Mouse (Mus musculus): ENCODE measurements around the gene Bach2. TPM values are rescaled to one million over a fixed set of nuclear protein-coding genes. Genes with fewer than 3 reads are reported as not detected.

Bach2 gene
- total RNA-seq, 1 experiment from 2014 or later = 98.9 TPM

- ATAC-seq (ENCODE audit: extremely low read depth, insufficient number of reproducible peaks, low FRiP score, poor library complexity, severe bottlenecking) = no peak
Measured at GRCm38 (mm10) chr4:32481366-32482055, 242.9 kb downstream of the Bach2 start.

GRCm38 (mm10) chr4:32482138-32482537 lies 243.5 kb downstream of the Bach2 start:
- no peak for ATAC-seq (ENCODE audit: extremely low read depth, insufficient number of reproducible peaks, low FRiP score, poor library complexity, severe bottlenecking)

- ATAC-seq (ENCODE audit: extremely low read depth, insufficient number of reproducible peaks, low FRiP score, poor library complexity, severe bottlenecking) = no peak
Measured at GRCm38 (mm10) chr4:32482936-32483335, 244.3 kb downstream of the Bach2 start.

GRCm38 (mm10) chr4:32485848-32486247 lies 247.2 kb downstream of the Bach2 start:
- no peak for ATAC-seq (ENCODE audit: extremely low read depth, insufficient number of reproducible peaks, low FRiP score, poor library complexity, severe bottlenecking)

GRCm38 (mm10) chr4:32486654-32487398 lies 248.2 kb downstream of the Bach2 start:
- no peak for ATAC-seq (ENCODE audit: extremely low read depth, insufficient number of reproducible peaks, low FRiP score, poor library complexity, severe bottlenecking)

GRCm38 (mm10) chr4:32489186-32489585 lies 250.6 kb downstream of the Bach2 start:
- ATAC-seq (ENCODE audit: extremely low read depth, insufficient number of reproducible peaks, low FRiP score, poor library complexity, severe bottlenecking) = no peak

- no peak for ATAC-seq (ENCODE audit: extremely low read depth, insufficient number of reproducible peaks, low FRiP score, poor library complexity, severe bottlenecking)
Measured at GRCm38 (mm10) chr4:32491176-32491575, 252.6 kb downstream of the Bach2 start.

- no peak for ATAC-seq (ENCODE audit: extremely low read depth, insufficient number of reproducible peaks, low FRiP score, poor library complexity, severe bottlenecking)
Measured at GRCm38 (mm10) chr4:32492834-32493233, 254.2 kb downstream of the Bach2 start.

- no peak for ATAC-seq (ENCODE audit: extremely low read depth, insufficient number of reproducible peaks, low FRiP score, poor library complexity, severe bottlenecking)
Measured at GRCm38 (mm10) chr4:32501780-32502179, 263.2 kb downstream of the Bach2 start.

- no peak for ATAC-seq (ENCODE audit: extremely low read depth, insufficient number of reproducible peaks, low FRiP score, poor library complexity, severe bottlenecking)
Measured at GRCm38 (mm10) chr4:32502181-32502580, 263.6 kb downstream of the Bach2 start.

- no peak for ATAC-seq (ENCODE audit: extremely low read depth, insufficient number of reproducible peaks, low FRiP score, poor library complexity, severe bottlenecking)
Measured at GRCm38 (mm10) chr4:32504236-32504635, 265.6 kb downstream of the Bach2 start.

- ATAC-seq (ENCODE audit: extremely low read depth, insufficient number of reproducible peaks, low FRiP score, poor library complexity, severe bottlenecking) = no peak
Measured at GRCm38 (mm10) chr4:32506306-32506808, 267.8 kb downstream of the Bach2 start.

- ATAC-seq (ENCODE audit: extremely low read depth, insufficient number of reproducible peaks, low FRiP score, poor library complexity, severe bottlenecking) = no peak
Measured at GRCm38 (mm10) chr4:32507041-32507440, 268.4 kb downstream of the Bach2 start.

GRCm38 (mm10) chr4:32508572-32508971 lies 270.0 kb downstream of the Bach2 start:
- ATAC-seq (ENCODE audit: extremely low read depth, insufficient number of reproducible peaks, low FRiP score, poor library complexity, severe bottlenecking) = no peak

- ATAC-seq (ENCODE audit: extremely low read depth, insufficient number of reproducible peaks, low FRiP score, poor library complexity, severe bottlenecking) = no peak
Measured at GRCm38 (mm10) chr4:32508996-32509395, 270.4 kb downstream of the Bach2 start.

GRCm38 (mm10) chr4:32509832-32510612 lies 271.4 kb downstream of the Bach2 start:
- ATAC-seq (ENCODE audit: extremely low read depth, insufficient number of reproducible peaks, low FRiP score, poor library complexity, severe bottlenecking) = no peak

GRCm38 (mm10) chr4:32510940-32511339 lies 272.3 kb downstream of the Bach2 start:
- no peak for ATAC-seq (ENCODE audit: extremely low read depth, insufficient number of reproducible peaks, low FRiP score, poor library complexity, severe bottlenecking)

- ATAC-seq (ENCODE audit: extremely low read depth, insufficient number of reproducible peaks, low FRiP score, poor library complexity, severe bottlenecking) = no peak
Measured at GRCm38 (mm10) chr4:32516126-32516525, 277.5 kb downstream of the Bach2 start.

GRCm38 (mm10) chr4:32518842-32519578 lies 280.4 kb downstream of the Bach2 start:
- no peak for ATAC-seq (ENCODE audit: extremely low read depth, insufficient number of reproducible peaks, low FRiP score, poor library complexity, severe bottlenecking)

Data from neutrophil, adult 5-6 weeks (primary cell).